Mouse (Mus musculus) forebrain, embryonic 12.5 days (tissue): ENCODE measurements at regions not wholly inside any gene's neighbourhood (a gene's known extent, or its start where the extent isn't known, plus 50 kb on each side); places are given as distances from the start of the nearest gene placed in this dataset.

Experiments used
- ATAC-seq: fragments of 200-750 bp; cut with Nextera tagmentation; 2 replicates; pipeline ENCODE4 v1.8.0; 2017; ENCODE audit warnings: moderate TSS enrichment; ENCODE audit not compliant: low FRiP score
- H3K27ac ChIP-seq: fragments of 300-500 bp; sonication (generic); 2 replicates; pipeline ENCODE4 v1.5.1; 2016; ENCODE audit warnings: mild to moderate bottlenecking
- H3K27me3 ChIP-seq: fragments of 300-500 bp; sonication (generic); 2 replicates; pipeline ENCODE4 v1.6.1; 2016; ENCODE audit warnings: mild to moderate bottlenecking
- H3K36me3 ChIP-seq: fragments of 300-500 bp; sonication (generic); replicated peaks from 2 replicates; pipeline ENCODE4 v1.6.1; 2016; ENCODE audit warnings: mild to moderate bottlenecking
- H3K4me1 ChIP-seq: fragments of 300-500 bp; sonication (generic); 2 replicates; pipeline ENCODE4 v1.6.1; 2016
- H3K4me2 ChIP-seq: fragments of 300-500 bp; sonication (generic); 2 replicates; pipeline ENCODE4 v1.6.1; 2016; ENCODE audit warnings: mild to moderate bottlenecking, moderate library complexity
- H3K4me3 ChIP-seq: fragments of 300-500 bp; sonication (generic); replicated peaks from 2 replicates; pipeline ENCODE4 v1.5.1; 2016; ENCODE audit warnings: mild to moderate bottlenecking
- H3K9ac ChIP-seq: fragments of 300-500 bp; sonication (generic); 2 replicates; pipeline ENCODE4 v1.6.1; 2016; ENCODE audit warnings: mild to moderate bottlenecking
- H3K9me3 ChIP-seq: fragments of 300-500 bp; sonication (generic); 2 replicates; pipeline ENCODE4 v1.6.1; 2016
- WGBS: fragments of 180-500 bp; shearing (Covaris S2); methylation state at CpG from one replicate; pipeline ENCODE4 v1.1.7; 2016; 5-methylcytosine and 5-hydroxymethylcytosine counted together

DNA sequence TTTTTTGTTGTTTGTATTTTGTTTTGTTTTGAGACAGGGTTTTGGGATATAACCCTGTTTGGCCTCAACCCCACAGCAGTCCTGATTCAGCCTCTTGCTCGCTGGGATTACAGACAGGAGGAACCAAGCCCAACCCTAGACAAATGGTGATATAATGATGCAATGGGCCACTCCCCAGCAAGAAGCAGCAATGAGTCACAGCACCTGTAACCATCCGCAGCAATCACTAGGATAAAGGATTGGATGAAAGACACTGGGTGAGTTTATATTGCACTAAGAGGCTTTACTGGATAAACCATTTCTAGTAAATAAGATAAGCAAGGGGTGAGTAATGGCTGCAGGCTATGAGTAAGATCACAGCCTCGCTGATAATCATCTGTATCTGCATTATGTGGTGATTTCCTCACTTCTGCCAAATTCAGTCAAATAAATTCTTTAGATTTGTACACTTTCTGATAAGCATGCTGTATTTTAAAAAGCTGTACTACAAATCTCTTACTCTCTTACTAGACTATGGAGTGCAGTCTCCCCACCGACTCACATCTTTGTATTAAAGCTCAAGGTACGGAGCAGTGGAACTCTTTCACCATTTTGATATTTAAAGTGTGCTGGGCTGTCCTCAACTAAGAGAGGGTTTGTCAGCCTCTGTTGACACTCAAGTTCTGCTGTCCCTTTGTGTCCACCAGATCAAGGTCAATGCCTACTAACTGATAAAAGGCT is 57.6 kb upstream of the Tle4 start:
- Histone ChIP-seq H3K4me2 (no peak overlapping the region), H3K4me1 (no peaks in the 10 kb centered on the region), H3K9ac (no peak overlapping the region), H3K4me3 (no peak overlapping the region), H3K27ac (no peak overlapping the region), H3K9me3 (no peaks in the 10 kb centered on the region), H3K27me3 (no peaks in the 10 kb centered on the region), H3K36me3 (no peaks in the 10 kb centered on the region)
- no peak for ATAC-seq
- WGBS = 82% methylated on average over 5 of the region's 5 CpGs
